Mouse (Mus musculus): ENCODE measurements around the gene Cbfb. TPM values are rescaled to one million over a fixed set of nuclear protein-coding genes. Genes with fewer than 3 reads are reported as not detected.

Cbfb gene
- total and polyA plus RNA-seq, 3 experiments, result 32.5 to 37.9 TPM; not detected in 1

GRCm38 (mm10) chr8:105235206-105235605 lies 64.7 kb downstream of the Cbfb start:
- H3K4me1 ChIP-seq (ENCODE audit: control insufficient read depth in 1 of 2, insufficient read depth in 2 of 2, low read length in 2 of 2), result peaks cover 5 to 8% of the 10 kb centered on the region in 2 experiments
- H3K79me2 ChIP-seq (ENCODE audit: control insufficient read depth, insufficient read depth, low read length, poor library complexity), result no peaks in the 10 kb centered on the region
- DNase-seq (ENCODE audit: low read depth, low spot score), result no peak
- H3K36me3 ChIP-seq (ENCODE audit: control insufficient read depth in 1 of 2, insufficient read depth in 2 of 2, low read length in 2 of 2), result peaks cover 6 to 25% of the 10 kb centered on the region in 2 experiments
- no peak for TF ChIP-seq CTCF (IDR thresholded peaks at IDR 0.05 in 2 of 3, conservative IDR thresholded peaks at IDR 0.05 in 1 of 3; ENCODE audit: control insufficient read depth in 1 of 3, insufficient read depth in 1 of 3, low read depth in 2 of 3, low read length in 3 of 3, poor library complexity in 1 of 3, severe bottlenecking in 1 of 3)
- TF ChIP-seq RAD21 (IDR thresholded peaks at IDR 0.05; ENCODE audit: low read depth, low read length), result no peak
- no peak for TF ChIP-seq POLR2AphosphoS2 (IDR thresholded peaks at IDR 0.05; ENCODE audit: low read length)
- no peak for TF ChIP-seq CHD2 (IDR thresholded peaks at IDR 0.05; ENCODE audit: low read length)
- TF ChIP-seq USF2 (IDR thresholded peaks at IDR 0.05; ENCODE audit: borderline replicate concordance in 1 of 2, insufficient read depth in 1 of 2, low read depth in 1 of 2, low read length in 2 of 2), result no peak
- TF ChIP-seq POLR2A (IDR thresholded peaks at IDR 0.05; ENCODE audit: control insufficient read depth in 1 of 2, insufficient read depth in 1 of 2, low read depth in 1 of 2, low read length in 2 of 2, poor library complexity in 1 of 2), result no peak
- no peak for TF ChIP-seq NELFE (IDR thresholded peaks at IDR 0.05; ENCODE audit: low read depth, low read length)
- no peak for TF ChIP-seq JUND (IDR thresholded peaks at IDR 0.05; ENCODE audit: low read depth, low read length)
- TF ChIP-seq NRF1 (IDR thresholded peaks at IDR 0.05; ENCODE audit: insufficient read depth, low read depth, low read length, poor library complexity, severe bottlenecking), result no peak
- no peak for TF ChIP-seq MXI1 (IDR thresholded peaks at IDR 0.05; ENCODE audit: low read depth, low read length)
- H3K9ac ChIP-seq (ENCODE audit: control insufficient read depth, low read depth, low read length, poor library complexity, severe bottlenecking), result no peak overlapping the region
- H3K4me3 ChIP-seq (ENCODE audit: control insufficient read depth in 1 of 2, insufficient read depth in 1 of 2, low read depth in 2 of 2, low read length in 2 of 2), result no peak overlapping the region
- no peaks in the 10 kb centered on the region for H3K27me3 ChIP-seq (ENCODE audit: control insufficient read depth in 1 of 2, insufficient read depth in 2 of 2, low read length in 2 of 2)
- no peaks in the 10 kb centered on the region for H3K9me3 ChIP-seq (replicated peaks; ENCODE audit: insufficient read depth, low read length)
- no peak overlapping the region for H3K27ac ChIP-seq (ENCODE audit: control insufficient read depth, low read depth, low read length)

- Histone ChIP-seq H3K9me3 (replicated peaks; ENCODE audit: insufficient read depth, low read length) (no peaks in the 10 kb centered on the region), H3K27me3 (ENCODE audit: control insufficient read depth in 1 of 2, insufficient read depth in 2 of 2, low read length in 2 of 2) (no peaks in the 10 kb centered on the region), H3K9ac (ENCODE audit: control insufficient read depth, low read depth, low read length, poor library complexity, severe bottlenecking) (no peak overlapping the region), H3K79me2 (ENCODE audit: control insufficient read depth, insufficient read depth, low read length, poor library complexity) (no peaks in the 10 kb centered on the region), H3K4me3 (ENCODE audit: control insufficient read depth in 1 of 2, insufficient read depth in 1 of 2, low read depth in 2 of 2, low read length in 2 of 2) (no peak overlapping the region), H3K27ac (ENCODE audit: control insufficient read depth, low read depth, low read length) (no peak overlapping the region), H3K36me3 (ENCODE audit: control insufficient read depth in 1 of 2, insufficient read depth in 2 of 2, low read length in 2 of 2) (peaks cover 8 to 13% of the 10 kb centered on the region in 2 experiments), H3K4me1 (ENCODE audit: control insufficient read depth in 1 of 2, insufficient read depth in 2 of 2, low read length in 2 of 2) (peaks cover under 1 to 3% of the 10 kb centered on the region in 2 experiments)
- no peak for TF ChIP-seq CHD2 (IDR thresholded peaks at IDR 0.05; ENCODE audit: low read length)
- no peak for TF ChIP-seq ZC3H11A (IDR thresholded peaks at IDR 0.05; ENCODE audit: low read depth, low read length)
- TF ChIP-seq ZKSCAN1 (IDR thresholded peaks at IDR 0.05; ENCODE audit: low read depth, low read length), result no peak
- no peak for TF ChIP-seq NELFE (IDR thresholded peaks at IDR 0.05; ENCODE audit: low read depth, low read length)
- TF ChIP-seq EP300 (IDR thresholded peaks at IDR 0.05; ENCODE audit: low read depth in 1 of 2, low read length in 2 of 2), result peak in 1 of 2 experiments; percentile 53; a peak in 1 of 4 replicates
- TF ChIP-seq RCOR1 (IDR thresholded peaks at IDR 0.05; ENCODE audit: low read depth, low read length), result peak; percentile 53
- TF ChIP-seq GABPA (IDR thresholded peaks at IDR 0.05; ENCODE audit: low read depth, low read length), result no peak
- TF ChIP-seq JUND (IDR thresholded peaks at IDR 0.05; ENCODE audit: low read depth, low read length), result no peak
- no peak for TF ChIP-seq USF2 (IDR thresholded peaks at IDR 0.05; ENCODE audit: borderline replicate concordance in 1 of 2, insufficient read depth in 1 of 2, low read depth in 1 of 2, low read length in 2 of 2)
- TF ChIP-seq ETS1 (IDR thresholded peaks at IDR 0.05; ENCODE audit: low read depth, low read length), result no peak
- no peak for TF ChIP-seq CHD1 (IDR thresholded peaks at IDR 0.05; ENCODE audit: low read depth, low read length)
- peak; percentile 74 for DNase-seq (ENCODE audit: low read depth, low spot score)
Observed at GRCm38 (mm10) chr8:105237442-105238142, 67.1 kb downstream of the Cbfb start.

Measured in MEL (cell line).